Mouse (Mus musculus): ENCODE results near the gene Stx18.

GRCm38 (mm10) chr5:38151264-38151663, 112.7 kb downstream of the Stx18 start:
- TF ChIP-seq CTCF (IDR thresholded peaks at IDR 0.05; ENCODE audit: control insufficient read depth, insufficient read depth, insufficient replicate concordance, low read depth, low read length) = no peak
- no peak for TF ChIP-seq POLR2A (IDR thresholded peaks at IDR 0.05; ENCODE audit: control insufficient read depth, low read depth, low read length)

All from testis, adult 2 months (tissue).